Mouse (Mus musculus) heart, embryonic 16.5 days (tissue): ENCODE results near the gene Isoc2a. TPM values are rescaled to one million over a fixed set of nuclear protein-coding genes. Genes with fewer than 3 reads are reported as not detected.
A peak's percentile ranks its signal among the peaks of the same experiment; 100 is the strongest.

ENCODE experiments used
- ATAC-seq: fragments of 200-750 bp; cut with Nextera tagmentation; replicated peaks from 2 replicates; pipeline ENCODE4 v1.8.0; 2017; ENCODE audit warnings: moderate number of reproducible peaks; ENCODE audit not compliant: insufficient read depth, low FRiP score; ENCODE audit errors: extremely low read depth
- H3K27ac ChIP-seq: fragments of 300-500 bp; sonication (generic); 2 replicates; pipeline ENCODE4 v1.5.1; 2014; ENCODE audit warnings: mild to moderate bottlenecking, low read length, control low read depth, moderate library complexity
- H3K27me3 ChIP-seq: fragments of 300-500 bp; sonication (generic); 2 replicates; pipeline ENCODE4 v1.6.1; 2014; ENCODE audit warnings: low read length, mixed read lengths; ENCODE audit not compliant: control insufficient read depth, insufficient read depth
- H3K36me3 ChIP-seq: fragments of 300-500 bp; sonication (generic); 2 replicates; pipeline ENCODE4 v1.6.1; 2014; ENCODE audit not compliant: control insufficient read depth, insufficient read depth
- H3K4me1 ChIP-seq: fragments of 300-500 bp; sonication (generic); 2 replicates; pipeline ENCODE4 v1.6.1; 2014; ENCODE audit warnings: low read length, mixed read lengths; ENCODE audit not compliant: control insufficient read depth, insufficient read depth
- H3K4me2 ChIP-seq: fragments of 300-500 bp; sonication (generic); 2 replicates; pipeline ENCODE4 v1.6.1; 2014; ENCODE audit warnings: low read depth, mild to moderate bottlenecking, control low read depth, low read length
- H3K4me3 ChIP-seq: fragments of 300-500 bp; sonication (generic); 2 replicates; pipeline ENCODE4 v1.5.1; 2014; ENCODE audit warnings: mild to moderate bottlenecking, control low read depth, low read length
- H3K9ac ChIP-seq: fragments of 300-500 bp; sonication (generic); 2 replicates; pipeline ENCODE4 v1.6.1; 2014; ENCODE audit warnings: low read length, control low read depth
- H3K9me3 ChIP-seq: fragments of 300-500 bp; sonication (generic); replicated peaks from 2 replicates; pipeline ENCODE4 v1.6.1; 2016; ENCODE audit warnings: low read length; ENCODE audit not compliant: control insufficient read depth
- WGBS: fragments of 180-500 bp; shearing (Covaris S2); extraction: QIAGEN DNeasy Blood & Tissue Kit; methylation state at CpG from one replicate; pipeline ENCODE4 v1.1.7; 2014; 5-methylcytosine and 5-hydroxymethylcytosine counted together
- polyA plus RNA-seq: library from polyadenylated mRNA; unstranded; fragments of >200 nt; fragmentation: Nextera tagmentation; extraction: Ambion mirVana; gene quantifications from 2 replicates; pipeline ENCODE4 v1.2.1, GENCODE M21; 2015

Gene Isoc2a
- polyA plus RNA-seq, 1 experiment from 2014 or later: 2.0 TPM

DNA sequence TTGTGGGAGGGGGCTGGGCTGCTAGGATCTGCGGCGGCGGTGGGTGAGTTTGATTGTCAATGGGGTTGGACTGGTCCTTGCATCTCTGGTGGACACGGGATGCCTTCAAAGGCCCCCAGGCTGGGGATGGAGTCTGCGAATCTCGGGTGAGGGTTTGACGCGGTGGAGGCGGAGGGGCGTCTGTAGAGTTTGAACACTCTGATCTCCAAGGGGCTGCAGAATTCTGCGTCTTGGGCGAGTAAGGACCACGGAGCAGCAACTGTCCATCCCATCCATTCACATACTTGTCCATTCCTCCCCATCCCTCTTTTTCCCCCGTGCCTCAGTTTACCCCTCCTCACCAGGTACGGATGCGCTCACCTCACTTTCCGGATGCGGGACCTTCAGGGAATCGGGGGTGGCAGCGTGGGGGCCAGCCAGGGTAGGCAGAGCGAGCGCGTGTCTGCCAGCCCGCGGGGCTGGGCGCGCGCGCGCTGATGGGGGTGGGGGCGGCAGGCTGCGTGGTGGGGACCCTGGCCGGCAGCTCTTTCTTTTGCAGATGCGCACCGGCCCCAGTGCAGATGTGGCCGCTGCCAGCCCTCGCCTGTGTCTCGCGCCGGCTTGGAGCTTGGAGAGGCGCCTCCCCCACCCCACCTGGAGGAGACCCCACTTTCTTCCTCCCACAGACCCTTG, 32.6 kb upstream of the Isoc2a start, which contains the start of gene Shisa7:
Shisa7 (minus strand) TSS at position 452 of the 672 bp plus-strand sequence.
- H3K4me2 ChIP-seq: peak within 1 kb of the TSS; percentile 58
- no peak within 1 kb of the TSS for H3K9ac ChIP-seq
- 2% methylated on average over 41 of the region's 41 CpGs for WGBS
- H3K36me3 ChIP-seq: no peaks in the 10 kb centered on the region
- H3K4me3 ChIP-seq: peak within 1 kb of the TSS; percentile 36
- H3K27me3 ChIP-seq: peaks cover 54% of the 10 kb centered on the region
- H3K9me3 ChIP-seq: peaks cover 3% of the 10 kb centered on the region; the same call in 1 of the 2 replicates
- H3K4me1 ChIP-seq: peaks cover 7% of the 10 kb centered on the region
- ATAC-seq: no peak
- no peak within 1 kb of the TSS for H3K27ac ChIP-seq

GRCm38 (mm10) chr7:4844917-4845309, 32.0 kb upstream of the Isoc2a start:
- Histone ChIP-seq H3K36me3 (no peaks in the 10 kb centered on the region), H3K4me3 (peak overlapping the region; percentile 36), H3K4me2 (peak overlapping the region; percentile 58), H3K9me3 (peaks cover 3% of the 10 kb centered on the region; the same call in 1 of the 2 replicates), H3K9ac (no peak overlapping the region), H3K4me1 (peaks cover 7% of the 10 kb centered on the region), H3K27me3 (peaks cover 50% of the 10 kb centered on the region), H3K27ac (no peak overlapping the region)
- under 1% methylated on average over 13 of the region's 13 CpGs for WGBS
- ATAC-seq: no peak

- ATAC-seq: no peak
- peaks cover 18% of the 10 kb centered on the region for H3K27me3 ChIP-seq
- H3K4me1 ChIP-seq: peaks cover under 1% of the 10 kb centered on the region
- H3K36me3 ChIP-seq: no peaks in the 10 kb centered on the region
- no peak overlapping the region for H3K4me2 ChIP-seq
- H3K9ac ChIP-seq: no peak overlapping the region
- no peak overlapping the region for H3K4me3 ChIP-seq
- WGBS: 53% methylated on average over 9 of the region's 9 CpGs
- H3K27ac ChIP-seq: no peak overlapping the region
- H3K9me3 ChIP-seq: peaks cover 6% of the 10 kb centered on the region; the same call in 1 of the 2 replicates
Observed at GRCm38 (mm10) chr7:4849372-4849771, 27.6 kb upstream of the Isoc2a start.

- Histone ChIP-seq H3K4me1 (no peaks in the 10 kb centered on the region), H3K36me3 (no peaks in the 10 kb centered on the region), H3K9me3 (0 out of 2 replicates have a peak, but pooled peaks cover 4% of the 10 kb centered on the region), H3K4me3 (no peak overlapping the region), H3K27me3 (peaks cover 4% of the 10 kb centered on the region), H3K4me2 (no peak overlapping the region), H3K27ac (no peak overlapping the region), H3K9ac (no peak overlapping the region)
- no peak for ATAC-seq
- whole genome bisulfite sequencing: 76% methylated on average over 11 of the region's 11 CpGs
Observed at GRCm38 (mm10) chr7:4850621-4851314, 26.2 kb upstream of the Isoc2a start.

DNA sequence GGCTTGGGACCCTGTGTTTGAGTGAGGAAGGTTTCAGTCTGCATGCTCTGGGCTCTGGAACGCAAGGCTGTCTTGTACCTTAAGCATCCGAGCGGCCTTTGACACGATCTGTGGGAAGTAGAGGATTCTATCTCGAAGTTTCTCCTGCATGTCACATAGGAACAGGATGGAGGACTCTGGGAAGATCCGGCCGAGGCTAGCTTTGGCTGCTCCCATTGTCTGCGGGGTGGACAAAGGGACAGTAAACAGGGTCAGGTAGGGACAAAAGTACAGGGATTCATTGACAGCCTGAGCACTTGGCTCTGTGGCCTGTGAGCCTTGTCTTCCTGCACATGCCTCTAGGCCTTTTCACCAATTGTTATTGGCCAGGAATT, 25.7 kb upstream of the Isoc2a start:
- Histone ChIP-seq H3K27ac (no peak overlapping the region), H3K4me3 (no peak overlapping the region), H3K4me2 (no peak overlapping the region), H3K9ac (no peak overlapping the region), H3K27me3 (no peaks in the 10 kb centered on the region; the same call in none of the 2 replicates), H3K9me3 (0 out of 2 replicates have a peak, but pooled peaks cover 4% of the 10 kb centered on the region), H3K36me3 (no peaks in the 10 kb centered on the region), H3K4me1 (no peaks in the 10 kb centered on the region)
- WGBS: 73% methylated on average over 8 of the region's 8 CpGs
- ATAC-seq: no peak

DNA sequence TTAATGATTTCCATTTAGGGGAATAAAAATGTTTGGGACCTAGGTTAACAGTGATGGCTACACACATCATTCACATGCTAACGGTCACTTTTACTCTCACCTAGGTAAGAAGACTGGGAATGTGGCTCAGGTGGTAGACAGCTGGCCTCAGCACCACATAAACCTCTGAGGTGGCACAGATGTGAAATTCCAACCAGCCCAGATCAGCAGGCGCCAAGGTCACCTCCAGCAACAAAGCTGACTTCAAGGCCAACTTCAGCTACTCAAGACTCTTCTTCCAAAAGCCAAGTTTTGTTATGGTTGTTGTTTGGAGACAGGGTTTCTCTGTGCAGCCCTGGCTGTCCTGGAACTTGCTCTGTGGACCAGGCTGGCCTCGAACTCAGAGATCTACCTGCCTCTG, 23.3 kb upstream of the Isoc2a start:
- H3K36me3 ChIP-seq: no peaks in the 10 kb centered on the region
- H3K4me2 ChIP-seq: no peak overlapping the region
- H3K27me3 ChIP-seq: peaks cover 5% of the 10 kb centered on the region; the same call in 1 of the 2 replicates
- no peak overlapping the region for H3K4me3 ChIP-seq
- WGBS: 74% methylated on average over 3 of the region's 3 CpGs
- no peak for ATAC-seq
- no peak overlapping the region for H3K9ac ChIP-seq
- 0 out of 2 replicates have a peak, but pooled peaks cover 4% of the 10 kb centered on the region for H3K9me3 ChIP-seq
- H3K27ac ChIP-seq: no peak overlapping the region
- H3K4me1 ChIP-seq: no peaks in the 10 kb centered on the region

GRCm38 (mm10) chr7:4856508-4856907, 20.4 kb upstream of the Isoc2a start:
- Histone ChIP-seq H3K4me2 (no peak overlapping the region), H3K36me3 (no peaks in the 10 kb centered on the region), H3K9me3 (0 out of 2 replicates have a peak, but pooled peaks cover 4% of the 10 kb centered on the region), H3K27ac (no peak overlapping the region), H3K4me3 (no peak overlapping the region), H3K9ac (no peak overlapping the region), H3K27me3 (peaks cover 7% of the 10 kb centered on the region; the same call in 1 of the 2 replicates), H3K4me1 (no peaks in the 10 kb centered on the region)
- 81% methylated on average over 9 of the region's 9 CpGs for WGBS
- ATAC-seq: no peak

DNA sequence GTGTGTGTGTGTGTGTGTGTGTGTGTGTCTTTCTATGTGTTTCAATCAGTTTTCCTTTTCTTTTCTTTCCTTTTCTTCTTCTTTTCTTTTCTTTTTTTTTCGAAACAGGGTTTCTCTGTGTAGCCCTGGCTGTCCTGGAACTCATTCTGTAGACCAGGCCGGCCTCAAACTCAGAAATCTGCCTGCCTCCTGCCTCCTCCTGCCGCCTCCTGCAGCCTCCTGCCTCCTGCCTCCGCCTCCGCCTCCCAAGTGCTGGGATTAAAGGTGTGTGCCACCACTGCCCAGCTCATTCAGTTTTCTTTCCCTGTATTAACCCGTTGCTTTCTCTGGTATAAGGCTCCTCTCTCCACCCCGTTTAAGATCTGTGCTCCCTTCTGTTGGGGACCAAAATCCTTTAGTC, 19.6 kb upstream of the Isoc2a start:
- WGBS: 57% methylated on average over 7 of the region's 7 CpGs
- Histone ChIP-seq H3K27ac (no peak overlapping the region), H3K27me3 (peaks cover 7% of the 10 kb centered on the region; the same call in 1 of the 2 replicates), H3K9me3 (0 out of 2 replicates have a peak, but pooled peaks cover 4% of the 10 kb centered on the region), H3K4me1 (no peaks in the 10 kb centered on the region), H3K36me3 (no peaks in the 10 kb centered on the region), H3K4me3 (no peak overlapping the region), H3K9ac (no peak overlapping the region), H3K4me2 (no peak overlapping the region)
- ATAC-seq: no peak

- ATAC-seq: no peak
- 0 out of 2 replicates have a peak, but pooled peaks cover under 1% of the 10 kb centered on the region for H3K9me3 ChIP-seq
- H3K9ac ChIP-seq: no peak overlapping the region
- H3K4me2 ChIP-seq: no peak overlapping the region
- H3K4me3 ChIP-seq: no peak overlapping the region
- peaks cover 7% of the 10 kb centered on the region; the same call in 1 of the 2 replicates for H3K27me3 ChIP-seq
- H3K4me1 ChIP-seq: peaks cover 7% of the 10 kb centered on the region
- H3K36me3 ChIP-seq: no peaks in the 10 kb centered on the region
- WGBS: 68% methylated on average over 12 of the region's 12 CpGs
- no peak overlapping the region for H3K27ac ChIP-seq
Observed at GRCm38 (mm10) chr7:4859418-4859978, 17.5 kb upstream of the Isoc2a start.
